Mouse (Mus musculus): ENCODE measurements at regions not wholly inside any gene's neighbourhood (a gene's known extent, or its start where the extent isn't known, plus 50 kb on each side); places are given as distances from the start of the nearest gene placed in this dataset.

DNA sequence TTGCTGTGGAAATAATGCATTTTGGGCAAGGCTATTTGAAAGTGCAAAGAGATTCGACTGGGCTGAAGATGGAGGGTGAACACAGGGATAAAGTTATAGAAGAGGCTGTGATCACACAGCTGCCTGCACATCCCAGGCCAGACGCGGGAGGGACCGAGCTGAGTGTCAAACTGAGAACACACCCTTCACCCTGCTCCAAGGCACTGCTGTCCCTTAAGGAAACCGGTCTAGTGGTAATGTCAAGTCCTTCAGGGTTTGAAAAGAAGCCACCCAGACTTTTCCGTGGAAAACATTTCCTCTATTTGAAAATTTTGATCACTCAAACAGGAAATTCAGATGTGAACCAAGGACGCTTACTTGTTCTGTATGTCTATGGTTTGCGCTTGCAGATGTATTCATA is 134.6 kb downstream of the Gm11011 start:
- no peak for DNase-seq (ENCODE audit: extremely low spot score in 1 of 2, low spot score in 1 of 2)

DNA sequence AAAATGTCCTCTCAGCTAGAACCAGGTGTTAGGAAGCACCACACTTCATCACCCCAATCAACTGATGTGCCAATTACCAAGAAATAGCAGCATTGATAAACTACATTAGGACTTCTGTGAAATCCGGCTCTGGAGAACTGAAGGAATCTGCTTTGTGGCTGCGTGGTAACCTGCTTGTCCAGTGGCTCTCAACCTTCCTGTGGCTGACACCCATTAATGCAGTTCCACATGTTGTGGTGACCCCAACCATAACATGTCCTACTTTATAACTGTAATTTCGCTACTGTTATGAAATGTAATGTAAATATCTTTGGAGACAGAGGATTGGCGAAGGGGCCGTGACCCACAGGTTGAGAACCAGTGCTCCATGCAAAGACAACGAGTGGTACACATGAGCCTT is 136.7 kb downstream of the Gm11011 start:
- DNase-seq (ENCODE audit: extremely low spot score in 1 of 2, low spot score in 1 of 2) = no peak

DNA sequence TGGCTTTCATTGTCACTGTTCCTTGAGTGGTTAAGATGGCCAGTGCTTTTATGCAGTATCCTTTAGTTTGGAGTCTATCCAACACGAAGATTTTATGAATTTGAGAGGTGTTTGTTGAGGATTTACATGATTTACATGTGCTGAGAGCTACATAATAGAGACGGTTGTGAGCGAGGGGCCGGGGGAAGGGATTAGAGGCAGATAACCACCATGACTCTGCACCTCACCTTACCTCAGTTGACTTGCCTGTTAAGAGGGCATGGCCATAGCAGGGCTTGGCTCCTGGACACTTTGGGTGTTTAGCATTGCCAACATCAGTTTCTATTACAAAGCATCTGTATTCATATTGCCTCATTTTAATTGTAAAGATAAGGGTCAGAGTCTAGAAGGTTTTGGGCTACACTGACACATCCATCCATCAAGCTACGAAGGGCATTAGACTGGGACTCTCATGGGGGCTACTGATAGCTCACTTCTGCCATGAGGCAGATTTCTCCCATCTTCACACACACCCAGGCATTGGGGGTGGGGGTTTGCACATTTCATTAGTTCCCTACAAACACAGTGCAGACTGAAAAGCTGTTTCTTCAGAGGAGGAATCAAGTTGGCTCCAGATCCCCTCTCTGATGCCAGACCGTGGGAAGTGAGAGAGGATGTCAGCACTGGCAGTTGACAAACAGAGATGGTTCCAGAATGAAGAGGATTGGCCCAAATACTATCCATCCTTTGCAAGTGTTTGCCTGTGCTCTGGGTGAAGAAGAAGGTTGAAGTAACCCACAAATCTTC is 139.9 kb downstream of the Gm11011 start:
- peak in 1 of 2 experiments; percentile 24 for DNase-seq (ENCODE audit: extremely low spot score in 1 of 2, low spot score in 1 of 2)

DNA sequence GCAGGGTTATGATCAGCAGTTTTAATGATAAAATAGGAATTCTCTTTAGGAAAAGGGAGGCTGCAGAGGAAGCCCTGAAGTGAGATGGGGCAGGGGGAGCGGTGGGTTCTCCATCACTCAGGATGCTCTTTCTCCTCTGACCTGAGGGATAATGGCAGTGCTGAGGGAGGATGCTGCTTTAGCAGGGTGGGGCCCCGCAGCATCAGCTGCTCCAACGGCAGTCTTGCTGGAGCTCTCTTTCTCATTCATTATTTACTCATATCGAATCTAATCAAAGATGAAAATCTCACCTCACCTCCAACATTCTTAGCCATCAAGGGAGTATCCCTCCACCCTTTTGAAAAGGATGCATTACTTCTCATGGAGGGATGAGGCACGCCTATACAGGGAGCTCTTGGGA is 141.7 kb downstream of the Gm11011 start:
- no peak for DNase-seq (ENCODE audit: extremely low spot score in 1 of 2, low spot score in 1 of 2)

DNA sequence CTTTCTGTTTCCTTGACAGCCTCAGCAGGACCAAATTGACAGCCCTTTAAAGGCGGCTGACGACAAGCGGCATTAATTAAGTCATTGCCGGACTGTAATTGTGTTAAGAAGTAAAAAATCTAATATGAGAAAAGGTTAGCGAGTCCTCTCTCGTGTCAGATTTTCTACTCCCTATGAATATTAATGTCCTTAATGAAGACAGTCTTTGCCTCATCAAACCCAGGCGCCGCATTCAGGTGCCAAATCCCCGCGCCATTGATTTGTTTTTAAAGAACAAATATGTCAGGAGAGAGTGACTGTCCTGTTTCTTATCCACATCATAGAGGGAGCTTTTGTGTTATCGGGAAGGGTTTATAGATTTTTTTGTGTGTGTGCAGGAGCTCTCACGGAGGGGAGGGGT is 142.2 kb downstream of the Gm11011 start:
- no peak for DNase-seq (ENCODE audit: extremely low spot score in 1 of 2, low spot score in 1 of 2)

DNA sequence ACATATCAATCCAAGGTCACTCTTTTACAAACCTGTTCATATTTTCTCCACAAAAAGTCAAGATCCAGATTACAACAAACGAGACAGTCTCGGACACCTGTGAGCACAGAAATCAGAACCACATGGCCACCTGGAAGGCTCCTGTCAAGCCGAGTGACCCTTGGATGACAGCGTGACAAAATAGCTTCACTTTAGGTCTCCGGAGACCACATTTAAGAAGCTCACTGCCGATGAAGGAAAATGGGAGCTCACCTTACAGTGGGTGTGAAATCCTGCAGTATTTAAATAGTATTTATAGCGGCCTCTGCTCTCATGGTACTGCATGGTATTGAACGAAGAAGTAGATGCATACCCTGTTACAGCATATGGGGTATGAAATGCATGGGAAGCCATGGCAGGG is 144.3 kb downstream of the Gm11011 start:
- no peak for DNase-seq (ENCODE audit: extremely low spot score in 1 of 2, low spot score in 1 of 2)

DNA sequence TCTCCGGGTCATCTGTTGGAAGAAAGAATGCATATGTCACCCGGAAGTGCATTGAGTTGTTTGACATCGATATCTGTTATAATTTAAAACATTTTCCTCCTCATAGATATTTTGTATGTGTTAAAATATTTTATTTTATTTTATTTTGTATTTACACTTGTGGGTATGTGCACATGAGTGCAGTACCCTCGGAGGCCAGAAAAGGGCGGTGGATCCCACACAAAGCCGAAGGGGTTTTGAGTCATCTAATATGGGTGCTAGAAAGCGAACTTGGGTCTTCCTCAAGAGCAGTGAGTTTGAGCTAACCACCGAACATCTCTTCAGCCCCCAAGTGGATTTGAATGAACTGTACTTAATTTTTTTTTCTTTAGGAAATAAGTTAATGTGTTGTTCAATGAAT is 156.0 kb downstream of the Gm11011 start:
- DNase-seq (ENCODE audit: extremely low spot score in 1 of 2, low spot score in 1 of 2) = no peak

DNA sequence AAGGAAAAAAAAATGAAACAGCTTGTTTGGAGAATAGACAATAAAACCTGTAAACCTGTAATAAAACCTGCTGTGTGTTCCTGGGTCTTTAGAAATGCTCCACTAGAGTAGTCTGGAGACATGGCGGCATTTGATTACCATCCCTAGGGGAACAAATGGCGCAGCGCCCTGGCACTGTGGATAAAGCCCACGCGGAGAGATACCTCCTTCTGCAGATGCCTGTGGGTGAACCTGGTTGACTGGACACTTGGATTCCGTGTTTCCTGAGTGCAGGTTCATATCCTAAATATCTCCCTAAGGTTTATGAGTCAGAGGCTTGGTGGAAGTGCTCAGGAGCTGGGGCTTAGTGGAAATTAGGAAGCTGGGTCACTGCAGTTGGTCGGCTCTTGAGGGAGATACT is 158.1 kb downstream of the Gm11011 start:
- no peak for DNase-seq (ENCODE audit: extremely low spot score in 1 of 2, low spot score in 1 of 2)

DNA sequence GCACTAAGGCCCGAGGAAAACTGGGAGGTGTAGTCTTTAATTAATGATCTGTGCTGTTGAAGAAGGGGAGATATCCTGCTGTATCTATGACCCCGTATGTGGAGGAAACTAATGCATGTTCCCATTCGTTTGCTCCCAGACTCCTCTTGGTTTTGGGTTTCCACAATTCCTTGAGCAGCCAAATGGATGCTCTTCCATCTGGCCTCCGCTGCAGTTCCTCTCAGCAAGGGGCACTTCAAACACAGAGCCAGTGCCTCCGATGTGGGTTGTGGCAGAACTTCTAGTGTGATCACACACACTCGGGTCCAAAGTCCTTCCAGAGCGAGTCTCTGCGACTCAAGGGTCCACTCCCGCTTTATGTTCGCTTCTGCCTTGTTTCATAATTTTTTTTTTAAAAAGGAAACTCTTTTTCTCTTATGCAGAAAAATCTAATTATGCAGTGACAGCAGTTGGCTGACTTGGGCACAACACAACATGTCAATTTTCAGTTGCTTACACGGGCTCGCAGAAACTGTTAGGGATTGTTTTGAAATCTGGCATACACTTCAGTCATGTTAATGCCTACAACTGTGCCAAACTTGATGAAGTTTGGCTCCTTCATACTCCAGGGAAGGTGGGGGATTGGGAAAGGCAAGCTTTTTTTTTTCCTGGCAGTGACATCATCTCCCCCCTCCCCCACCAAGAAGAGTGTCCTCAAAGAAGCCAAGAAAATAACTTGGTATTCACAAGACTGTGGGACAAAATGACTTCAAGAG is 163.2 kb downstream of the Gm11011 start:
- DNase-seq (ENCODE audit: extremely low spot score in 1 of 2, low spot score in 1 of 2) = no peak

DNA sequence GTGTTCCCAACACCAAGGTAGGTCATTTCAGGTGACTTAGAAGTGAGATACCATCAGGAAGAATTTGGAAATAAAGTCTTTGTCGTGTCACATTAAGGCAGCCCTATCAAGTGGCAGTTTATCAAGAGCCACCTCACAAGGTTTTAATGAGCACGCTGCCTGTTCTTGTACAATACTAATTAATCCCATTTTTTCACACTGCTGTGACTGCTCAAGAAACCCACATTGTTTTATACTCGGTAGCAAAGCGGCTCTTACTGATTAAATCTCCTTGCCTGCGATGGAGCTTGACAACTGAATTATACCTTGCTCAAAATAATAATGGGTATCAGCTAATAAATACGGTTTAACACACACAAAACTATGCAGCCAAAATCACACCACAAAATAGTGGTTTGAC is 175.2 kb downstream of the Gm11011 start:
- DNase-seq (ENCODE audit: extremely low spot score in 1 of 2, low spot score in 1 of 2) = no peak

DNA sequence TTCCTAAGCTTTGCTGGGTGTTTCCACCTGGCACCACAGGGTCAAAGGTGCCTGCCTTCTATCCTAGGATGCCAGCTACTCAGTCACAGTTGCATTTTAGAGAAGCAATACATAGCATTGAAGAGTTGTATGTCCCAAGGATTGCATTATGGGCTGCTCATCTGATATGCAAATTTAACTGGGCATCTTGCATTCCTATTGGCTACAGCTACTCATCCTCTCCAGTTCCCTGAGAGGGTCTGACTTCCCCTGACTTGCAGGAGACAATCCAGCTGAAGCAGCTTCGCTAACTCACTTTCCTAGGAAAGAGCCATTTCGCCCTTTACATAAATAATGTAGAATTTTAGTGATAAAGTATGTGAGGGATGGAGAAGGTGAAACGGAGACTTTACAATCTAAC is 177.5 kb downstream of the Gm11011 start:
- no peak for DNase-seq (ENCODE audit: extremely low spot score in 1 of 2, low spot score in 1 of 2)

DNA sequence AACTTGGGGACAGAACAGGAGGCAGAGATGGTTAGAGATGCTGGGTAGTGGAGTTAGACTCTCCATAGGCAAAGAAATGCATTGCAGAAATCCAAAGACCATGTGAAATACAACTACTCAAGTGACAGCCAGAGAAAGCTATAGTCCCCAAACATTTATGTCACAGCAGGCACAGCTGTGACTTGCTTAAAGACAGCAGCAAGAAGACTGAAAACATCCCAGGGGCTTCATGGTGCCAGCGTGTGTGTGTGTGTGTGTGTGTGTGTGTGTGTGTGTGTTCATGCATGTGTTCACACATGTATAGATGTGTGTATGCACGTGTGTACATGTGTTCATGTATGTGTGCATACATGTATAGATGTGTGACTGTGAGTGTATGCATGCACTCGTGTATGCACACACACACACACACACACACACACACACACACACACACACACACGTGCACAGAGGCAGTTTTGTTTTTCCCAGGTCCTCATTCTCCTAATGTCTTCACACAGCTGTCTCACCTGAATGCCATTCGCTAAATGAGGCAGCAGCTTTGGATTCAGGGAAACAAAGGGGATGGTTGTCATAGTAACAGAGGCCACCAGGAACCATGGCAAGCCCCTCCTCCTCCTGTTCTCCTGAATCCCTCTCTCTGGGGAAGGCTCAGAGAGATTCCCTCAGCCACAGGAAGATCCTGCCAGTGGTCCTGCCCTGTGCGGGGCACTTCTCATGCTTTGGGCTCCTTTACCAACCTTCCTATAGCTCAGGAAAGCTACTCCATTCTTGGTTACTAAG is 182.4 kb downstream of the Gm11011 start:
- no peak for DNase-seq (ENCODE audit: extremely low spot score in 1 of 2, low spot score in 1 of 2)

DNA sequence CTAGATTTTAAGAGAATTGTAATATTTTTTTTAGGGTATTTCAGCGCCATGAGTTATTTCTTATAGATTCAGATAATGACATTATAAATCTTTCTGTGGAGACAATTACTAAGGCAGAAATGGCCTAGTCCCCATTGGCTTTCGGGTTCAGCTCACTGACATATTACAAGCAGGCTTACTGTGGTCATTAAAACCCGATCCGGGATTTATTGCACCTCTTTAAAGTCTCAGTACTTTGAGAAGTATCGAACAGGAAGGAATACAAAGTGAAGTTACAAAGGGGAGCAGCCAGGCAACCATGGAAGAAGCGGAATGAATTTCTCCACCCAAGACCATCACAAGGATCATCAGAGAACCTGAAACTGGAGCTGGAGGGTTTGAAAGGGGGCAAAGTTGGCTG is 189.8 kb downstream of the Gm11011 start:
- no peak for DNase-seq (ENCODE audit: extremely low spot score in 1 of 2, low spot score in 1 of 2)

DNA sequence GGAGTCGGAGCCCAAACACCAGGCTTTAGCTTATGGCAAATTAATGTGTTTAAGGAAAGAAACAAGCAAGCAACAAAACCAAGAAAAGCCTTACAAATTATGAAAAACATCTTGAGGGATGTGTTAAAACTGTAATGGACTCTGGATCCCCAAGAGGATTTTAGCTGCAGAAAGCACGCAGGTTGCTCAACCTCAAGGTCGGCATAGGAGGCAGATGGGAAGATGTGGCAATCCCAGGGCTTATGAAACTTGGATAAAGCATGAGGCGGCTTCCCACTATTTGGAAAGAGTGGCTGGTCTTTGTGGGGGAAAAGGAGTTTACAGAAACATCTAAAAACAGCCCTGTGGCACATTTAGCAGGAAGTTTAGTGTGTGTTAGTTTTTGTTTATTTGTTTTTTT is 190.5 kb downstream of the Gm11011 start:
- no peak for DNase-seq (ENCODE audit: extremely low spot score in 1 of 2, low spot score in 1 of 2)

DNA sequence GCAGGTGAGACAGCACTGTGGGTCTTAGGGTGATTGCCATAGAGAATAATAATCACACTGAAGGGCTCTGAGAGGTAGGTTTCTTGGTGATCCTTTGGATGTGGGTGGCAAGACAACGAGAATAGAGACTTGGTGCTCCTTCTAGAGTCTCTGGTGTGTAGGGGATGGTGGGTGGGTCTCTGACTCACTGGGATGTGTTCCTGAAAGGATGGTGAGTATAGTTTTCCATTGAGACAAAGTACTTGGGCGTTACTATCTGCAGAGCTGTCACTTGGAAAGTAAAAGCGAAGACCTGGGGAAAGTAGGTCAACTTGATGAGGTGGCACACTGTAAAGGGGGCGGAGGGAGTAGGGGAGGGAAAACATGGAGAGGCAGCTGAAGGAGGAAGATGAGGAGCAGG is 191.3 kb downstream of the Gm11011 start:
- DNase-seq (ENCODE audit: extremely low spot score in 1 of 2, low spot score in 1 of 2) = no peak

DNA sequence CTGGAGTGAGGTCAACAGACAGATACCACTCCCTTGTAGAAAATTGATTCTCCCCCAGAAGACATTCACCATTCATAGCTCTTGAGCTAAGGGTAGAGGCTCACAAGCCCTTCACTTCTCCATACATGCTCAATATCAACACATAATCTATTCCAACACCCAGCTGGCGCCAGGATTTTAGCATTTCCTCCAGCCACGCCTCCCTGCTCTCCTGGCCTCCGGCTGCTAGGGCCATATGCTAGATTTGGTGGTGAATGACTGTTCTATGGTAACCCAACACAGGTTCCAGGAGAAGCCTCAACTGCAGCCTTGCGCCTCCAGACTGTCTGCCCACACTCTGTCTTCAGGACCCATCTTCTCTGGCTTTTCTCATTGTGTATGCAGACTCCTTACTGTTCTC is 197.9 kb downstream of the Gm11011 start:
- peak in 1 of 2 experiments; percentile 8 for DNase-seq (ENCODE audit: extremely low spot score in 1 of 2, low spot score in 1 of 2)

DNA sequence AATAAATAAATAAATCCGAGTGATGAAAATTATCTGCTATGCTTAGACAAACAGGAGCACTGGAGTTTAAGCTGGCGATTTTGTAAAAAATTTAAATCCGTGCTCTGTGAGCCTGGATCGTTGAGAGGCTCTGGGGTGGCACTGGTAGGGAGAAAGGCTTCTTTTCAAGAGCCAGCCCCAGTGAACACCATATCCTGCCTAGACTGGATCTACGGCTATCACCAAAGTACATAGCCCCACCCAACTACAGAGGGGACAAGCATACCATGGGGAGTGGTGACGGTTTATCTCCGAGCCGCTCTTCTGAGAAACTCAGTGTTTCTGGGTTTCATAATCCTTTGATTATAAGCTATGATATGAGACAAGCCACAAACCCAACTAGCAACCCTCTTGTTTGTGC is 199.0 kb downstream of the Gm11011 start:
- no peak for DNase-seq (ENCODE audit: extremely low spot score in 1 of 2, low spot score in 1 of 2)

DNA sequence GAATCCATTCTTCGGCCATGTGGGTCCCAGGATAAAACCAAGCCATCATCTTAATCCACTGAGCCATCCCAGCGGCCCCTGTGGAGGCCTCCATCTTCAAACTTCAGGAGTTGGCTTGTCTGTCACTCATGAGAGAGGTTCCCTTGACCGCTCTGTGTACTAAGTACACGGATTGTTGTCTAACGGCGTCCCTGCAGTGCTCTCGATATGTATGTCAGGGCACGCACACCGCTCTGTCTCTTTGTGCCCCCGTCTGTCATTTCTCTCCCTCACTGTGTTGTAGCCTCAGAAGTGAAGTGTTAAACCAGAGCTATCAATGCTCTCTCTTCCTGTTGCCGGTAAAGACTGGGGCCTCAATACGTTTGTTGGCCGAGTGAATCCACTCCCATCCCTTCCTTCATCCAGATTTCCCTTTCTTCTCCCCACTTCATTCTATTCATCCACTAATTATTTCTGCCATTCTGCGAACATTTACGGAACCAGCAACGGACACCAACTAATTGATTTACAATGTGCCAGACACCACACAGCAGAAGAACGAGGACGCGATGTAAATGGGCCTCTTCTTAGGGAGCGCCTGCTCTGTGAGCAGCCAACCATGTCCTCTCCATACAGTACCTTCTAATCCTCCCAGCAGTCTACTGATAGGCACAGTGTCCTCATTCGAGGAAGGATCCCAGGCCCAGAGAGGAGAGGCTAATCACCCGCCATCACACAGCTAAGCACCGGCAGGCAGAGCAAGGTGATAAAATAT is 199.6 kb downstream of the Gm11011 start:
- DNase-seq (ENCODE audit: extremely low spot score in 1 of 2, low spot score in 1 of 2) = no peak

DNA sequence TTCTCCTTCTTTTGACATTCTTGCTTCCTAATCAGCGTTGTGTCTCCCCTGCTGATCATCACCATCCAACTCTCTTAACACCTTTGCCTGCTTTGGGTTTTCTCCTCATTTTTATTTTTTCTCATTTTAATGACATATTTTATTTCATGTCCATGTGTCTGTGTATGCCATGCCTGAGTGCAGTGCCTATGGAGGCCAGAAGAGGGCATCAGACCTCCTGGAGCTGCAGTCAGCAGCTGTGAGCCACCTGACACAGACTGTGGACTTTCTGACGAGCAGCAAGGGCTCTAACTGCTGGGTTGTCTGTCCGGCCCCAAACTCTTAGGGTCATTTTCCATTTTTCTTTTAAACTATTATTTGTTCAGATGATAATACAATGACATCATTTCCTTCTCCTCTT is 203.8 kb downstream of the Gm11011 start:
- no peak for DNase-seq (ENCODE audit: extremely low spot score in 1 of 2, low spot score in 1 of 2)

DNA sequence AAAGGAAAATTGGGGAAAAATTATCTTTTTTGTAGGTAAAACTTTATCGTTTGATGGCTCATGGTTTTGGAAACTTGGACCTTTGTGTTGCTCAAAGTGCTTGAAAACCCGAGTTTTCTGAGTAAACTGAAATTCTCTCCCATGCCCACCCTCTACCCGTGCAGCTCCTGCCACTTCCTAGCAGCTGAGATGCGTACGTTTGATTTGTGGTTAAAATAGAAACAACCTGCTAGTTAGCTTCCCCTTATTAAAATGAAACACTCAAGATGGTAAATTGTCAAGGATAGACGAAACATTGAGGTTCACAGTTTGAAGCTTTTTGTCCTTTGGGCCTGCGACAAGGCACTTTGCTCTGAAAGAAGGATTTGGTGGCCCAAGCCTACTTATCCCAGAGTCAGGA is 214.5 kb downstream of the Gm11011 start:
- DNase-seq (ENCODE audit: extremely low spot score in 1 of 2, low spot score in 1 of 2) = no peak

DNA sequence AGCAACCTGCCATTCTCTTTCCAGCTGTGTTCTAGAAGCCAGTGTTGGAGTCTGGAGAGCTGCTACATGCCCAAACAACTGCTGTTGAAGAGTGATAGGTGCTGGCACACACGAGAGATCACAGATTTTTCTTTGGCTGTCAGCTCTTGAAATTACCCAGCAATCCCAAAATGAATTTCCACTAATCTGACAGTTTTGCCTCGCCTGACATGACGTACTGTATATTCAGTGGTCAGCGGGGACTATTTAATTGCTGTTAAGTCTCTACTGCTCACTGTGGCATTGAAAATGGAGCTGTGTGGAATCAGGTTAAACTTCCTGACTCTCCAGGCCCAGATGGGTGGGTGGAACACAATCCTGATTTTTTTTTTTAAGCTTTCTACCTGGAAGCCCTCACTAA is 222.5 kb downstream of the Gm11011 start:
- no peak for DNase-seq (ENCODE audit: extremely low spot score in 1 of 2, low spot score in 1 of 2)
